Mouse (Mus musculus) heart, postnatal 4 days (tissue): ENCODE measurements around the gene Tas2r134. TPM values are rescaled to one million over a fixed set of nuclear protein-coding genes. Genes with fewer than 3 reads are reported as not detected.

Experiments used
- DNase-seq: peaks from one replicate; pipeline ENCODE4 v3.0.0; 2021
- total RNA-seq, 2 experiments: library from RNA; stranded (reverse); gene quantifications; 2 replicates each; pipeline ENCODE4 v1.2.3; 2021

Gene Tas2r134
- total RNA-seq, result not detected

GRCm38 (mm10) chr2:51627211-51627610, at the start of gene Tas2r134:
TSS of gene Tas2r134 (plus strand) at chr2:51627511.
- no peak for DNase-seq

GRCm38 (mm10) chr2:51579767-51580166, 47.5 kb upstream of the Tas2r134 start:
- DNase-seq, result no peak

- DNase-seq, result no peak
Observed at GRCm38 (mm10) chr2:51584050-51585046, 43.0 kb upstream of the Tas2r134 start.

- no peak for DNase-seq
Observed at GRCm38 (mm10) chr2:51588336-51588735, 39.0 kb upstream of the Tas2r134 start.

GRCm38 (mm10) chr2:51588895-51589294, 38.4 kb upstream of the Tas2r134 start:
- DNase-seq, result no peak

GRCm38 (mm10) chr2:51589627-51590026, 37.7 kb upstream of the Tas2r134 start:
- DNase-seq, result no peak

- no peak for DNase-seq
Observed at GRCm38 (mm10) chr2:51590308-51590707, 37.0 kb upstream of the Tas2r134 start.

GRCm38 (mm10) chr2:51592157-51592556, 35.2 kb upstream of the Tas2r134 start:
- DNase-seq, result no peak

DNA sequence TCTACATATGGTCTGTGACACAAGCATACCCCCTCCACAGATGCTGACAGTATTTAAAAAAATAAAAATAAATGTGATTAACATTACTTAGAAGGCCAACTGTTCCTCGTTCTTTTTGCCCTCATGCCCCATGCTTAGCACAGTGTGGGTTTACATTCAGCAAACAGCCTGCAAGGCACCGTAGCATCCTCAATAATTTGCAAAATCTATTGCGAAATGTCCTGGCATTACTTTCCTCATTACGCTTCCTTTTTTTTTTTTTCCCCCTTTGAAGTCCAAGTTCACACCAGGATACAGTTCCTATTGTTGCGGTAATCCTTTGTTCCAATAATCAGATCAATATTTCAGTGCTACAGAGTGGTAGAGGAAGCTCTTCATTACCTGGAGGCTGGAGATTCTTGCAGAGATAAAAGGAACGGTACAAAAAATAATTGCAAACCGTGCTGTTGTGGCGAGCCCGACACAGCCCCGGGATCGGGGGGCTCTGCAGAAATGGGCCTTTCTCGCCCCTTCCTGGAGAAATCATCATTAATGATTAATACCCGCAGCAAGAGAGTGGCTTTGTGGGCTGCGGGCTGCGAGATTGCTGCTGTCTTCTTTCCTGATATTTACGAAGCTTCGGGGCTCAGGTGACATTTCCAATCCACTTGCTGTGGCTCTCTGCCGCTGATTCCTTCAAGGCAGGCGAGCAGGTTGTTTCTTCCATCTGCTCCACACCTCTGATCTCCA, 27.7 kb upstream of the Tas2r134 start:
- DNase-seq, result no peak

GRCm38 (mm10) chr2:51600202-51600487, 27.2 kb upstream of the Tas2r134 start:
- no peak for DNase-seq

- DNase-seq, result no peak
Observed at GRCm38 (mm10) chr2:51600873-51601272, 26.4 kb upstream of the Tas2r134 start.

DNA sequence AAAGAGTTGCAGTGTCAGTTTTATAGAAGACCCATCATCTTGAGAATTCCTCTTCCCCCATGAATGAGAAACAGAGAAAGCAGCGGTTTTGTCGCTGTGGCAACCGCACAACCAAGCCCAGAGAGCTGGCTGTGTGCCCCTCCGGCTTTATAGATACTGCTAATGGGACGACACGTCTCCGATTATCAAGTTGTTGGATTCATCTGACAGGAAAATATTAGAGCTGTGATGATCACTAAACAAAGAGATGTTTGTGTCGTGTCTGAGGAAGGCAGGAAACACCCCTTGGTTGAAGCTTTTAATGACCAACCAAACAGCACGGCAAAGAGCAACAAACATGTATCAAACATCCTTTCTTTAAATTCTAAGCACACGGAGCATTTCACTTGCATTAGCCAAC, 17.0 kb upstream of the Tas2r134 start:
- peak; percentile 16 for DNase-seq

- DNase-seq, result no peak
Observed at GRCm38 (mm10) chr2:51610897-51611296, 16.4 kb upstream of the Tas2r134 start.

- DNase-seq, result no peak
Observed at GRCm38 (mm10) chr2:51613716-51614115, 13.6 kb upstream of the Tas2r134 start.

GRCm38 (mm10) chr2:51621931-51622330, 5.4 kb upstream of the Tas2r134 start:
- no peak for DNase-seq

GRCm38 (mm10) chr2:51626007-51626406, 1.3 kb upstream of the Tas2r134 start:
- no peak for DNase-seq

- no peak for DNase-seq
Observed at GRCm38 (mm10) chr2:51631428-51631827, 4.1 kb downstream of the Tas2r134 start.

DNA sequence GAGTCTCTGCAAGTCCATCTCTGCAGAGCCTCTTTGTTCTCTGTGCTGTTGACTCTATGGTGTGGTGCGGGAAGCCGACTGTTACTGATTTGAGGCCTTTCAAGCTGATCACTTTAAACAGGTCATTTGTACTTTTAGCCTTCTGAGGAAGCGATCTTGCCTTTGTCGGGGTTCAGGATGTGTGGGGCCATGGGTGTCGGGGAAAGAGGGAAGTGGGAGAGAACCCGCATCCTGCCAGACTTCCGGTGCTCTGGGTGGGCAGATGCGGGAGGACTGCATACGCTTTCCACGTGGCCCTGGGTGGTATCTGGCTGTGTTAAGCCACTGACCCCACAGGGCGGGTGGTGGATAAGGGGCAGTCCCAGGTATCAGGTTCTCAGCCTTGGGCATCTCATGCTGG, 10.4 kb downstream of the Tas2r134 start:
- no peak for DNase-seq

GRCm38 (mm10) chr2:51641635-51642034, 14.3 kb downstream of the Tas2r134 start:
- no peak for DNase-seq

- DNase-seq, result no peak
Observed at GRCm38 (mm10) chr2:51643244-51644139, 16.2 kb downstream of the Tas2r134 start.

- no peak for DNase-seq
Observed at GRCm38 (mm10) chr2:51647972-51648371, 20.7 kb downstream of the Tas2r134 start.

GRCm38 (mm10) chr2:51649887-51650286, 22.6 kb downstream of the Tas2r134 start:
- no peak for DNase-seq

GRCm38 (mm10) chr2:51652086-51652485, 24.8 kb downstream of the Tas2r134 start:
- no peak for DNase-seq
